Mouse (Mus musculus) left cerebral cortex, adult 6 months (tissue): ENCODE data around the gene Gm28553. TPM values are rescaled to one million over a fixed set of nuclear protein-coding genes. Genes with fewer than 3 reads are reported as not detected.

Source experiments
- long read RNA-seq, 2 experiments: library from polyadenylated mRNA; unstranded; transcript quantifications; one replicate each; pipeline ENCODE4 v2.0.0; 2019 to 2020
- polyA plus RNA-seq: library from polyadenylated mRNA; unstranded; fragments of <200 nt; fragmentation: Nextera tagmentation; gene quantifications from 2 replicates; pipeline ENCODE4 v1.2.3, GENCODE M21; 2021

The Gm28553 gene
- not detected in 2 replicates for polyA plus RNA-seq
- long read RNA-seq, experiment 1, result 0 reads
- long read RNA-seq, experiment 2, result 0 reads

GRCm38 (mm10) chrY:48856197-48856596 is at the start of gene Gm28553:
Gm28553 (plus strand) TSS chrY:48856497.

